Mouse (Mus musculus) kidney, embryonic 15.5 days (tissue): ENCODE data around the gene Ctsh. TPM values are rescaled to one million over a fixed set of nuclear protein-coding genes. Genes with fewer than 3 reads are reported as not detected.
A peak's percentile ranks its signal among the peaks of the same experiment; 100 is the strongest.
"Not testable (repeated sequence)": the region's sequence is repeated elsewhere in the genome, so short reads cannot be mapped to it uniquely, and the experiment has no call there.

Experiments used
- ATAC-seq: fragments of 200-750 bp; cut with Nextera tagmentation; replicated peaks from 2 replicates; pipeline ENCODE4 v1.8.0; 2017; ENCODE audit warnings: moderate TSS enrichment; ENCODE audit not compliant: low FRiP score
- H3K27ac ChIP-seq: fragments of 300-500 bp; sonication (generic); 2 replicates; pipeline ENCODE4 v1.5.1; 2015; ENCODE audit warnings: mild to moderate bottlenecking, inconsistent platforms
- H3K27me3 ChIP-seq: fragments of 300-500 bp; sonication (generic); 2 replicates; pipeline ENCODE4 v1.6.1; 2015; ENCODE audit warnings: inconsistent platforms
- H3K36me3 ChIP-seq: fragments of 300-500 bp; sonication (generic); 2 replicates; pipeline ENCODE4 v1.6.1; 2015; ENCODE audit warnings: inconsistent platforms
- H3K4me1 ChIP-seq: fragments of 300-500 bp; sonication (generic); 2 replicates; pipeline ENCODE4 v1.6.1; 2015; ENCODE audit warnings: inconsistent platforms
- H3K4me2 ChIP-seq: fragments of 300-500 bp; sonication (generic); 2 replicates; pipeline ENCODE4 v1.6.1; 2015; ENCODE audit warnings: moderate library complexity, mild to moderate bottlenecking, inconsistent platforms
- H3K4me3 ChIP-seq: fragments of 300-500 bp; sonication (generic); replicated peaks from 2 replicates; pipeline ENCODE4 v1.5.1; 2015; ENCODE audit warnings: mild to moderate bottlenecking, inconsistent platforms
- H3K9ac ChIP-seq: fragments of 300-500 bp; sonication (generic); 2 replicates; pipeline ENCODE4 v1.6.1; 2015; ENCODE audit warnings: mild to moderate bottlenecking, inconsistent platforms
- H3K9me3 ChIP-seq: fragments of 300-500 bp; sonication (generic); replicated peaks from 2 replicates; pipeline ENCODE4 v1.6.1; 2016; ENCODE audit warnings: inconsistent platforms
- WGBS: fragments of 180-500 bp; shearing (Covaris S2); methylation state at CpG from one replicate; pipeline ENCODE4 v1.1.7; 2015; ENCODE audit warnings: mixed read lengths; 5-methylcytosine and 5-hydroxymethylcytosine counted together
- polyA plus RNA-seq: library from polyadenylated mRNA; unstranded; fragments of >200 nt; fragmentation: Nextera tagmentation; extraction: Ambion mirVana; gene quantifications from 2 replicates; pipeline ENCODE4 v1.2.1, GENCODE M21; 2015

Ctsh gene
- polyA plus RNA-seq, 1 experiment from 2014 or later: 98.2 TPM

- H3K9me3 ChIP-seq: no peaks in the 10 kb centered on the region
- no peak overlapping the region for H3K4me3 ChIP-seq
- H3K4me2 ChIP-seq: no peak overlapping the region
- no peak for ATAC-seq
- no peaks in the 10 kb centered on the region for H3K27me3 ChIP-seq
- H3K9ac ChIP-seq: no peak overlapping the region
- H3K4me1 ChIP-seq: no peaks in the 10 kb centered on the region
- no peaks in the 10 kb centered on the region for H3K36me3 ChIP-seq
- H3K27ac ChIP-seq: no peak overlapping the region
- 75% methylated on average over 4 of the region's 4 CpGs for WGBS
Observed at GRCm38 (mm10) chr9:90036313-90036712, 17.6 kb upstream of the Ctsh start.

- no peaks in the 10 kb centered on the region for H3K27me3 ChIP-seq
- H3K9ac ChIP-seq: no peak overlapping the region
- H3K9me3 ChIP-seq: no peaks in the 10 kb centered on the region
- no peaks in the 10 kb centered on the region for H3K36me3 ChIP-seq
- 73% methylated on average over 4 of the region's 4 CpGs for WGBS
- H3K27ac ChIP-seq: no peak overlapping the region
- no peak for ATAC-seq
- H3K4me1 ChIP-seq: no peaks in the 10 kb centered on the region
- H3K4me2 ChIP-seq: no peak overlapping the region
- H3K4me3 ChIP-seq: no peak overlapping the region
Observed at GRCm38 (mm10) chr9:90038535-90038934, 15.4 kb upstream of the Ctsh start.

GRCm38 (mm10) chr9:90040916-90041315, 13.0 kb upstream of the Ctsh start:
- Histone ChIP-seq H3K9ac (no peak overlapping the region), H3K4me1 (no peaks in the 10 kb centered on the region), H3K4me2 (no peak overlapping the region), H3K27me3 (no peaks in the 10 kb centered on the region), H3K27ac (no peak overlapping the region), H3K9me3 (0 out of 2 replicates have a peak, but pooled peaks cover 4% of the 10 kb centered on the region), H3K4me3 (no peak overlapping the region), H3K36me3 (no peaks in the 10 kb centered on the region)
- WGBS: 91% methylated on average over 2 of the region's 2 CpGs
- ATAC-seq: no peak

GRCm38 (mm10) chr9:90041556-90041955, 12.4 kb upstream of the Ctsh start:
- Histone ChIP-seq H3K4me1 (no peaks in the 10 kb centered on the region), H3K4me3 (no peak overlapping the region), H3K27me3 (no peaks in the 10 kb centered on the region), H3K9ac (no peak overlapping the region), H3K36me3 (no peaks in the 10 kb centered on the region), H3K27ac (no peak overlapping the region), H3K4me2 (no peak overlapping the region), H3K9me3 (0 out of 2 replicates have a peak, but pooled peaks cover 10% of the 10 kb centered on the region)
- 92% methylated on average over 3 of the region's 3 CpGs for WGBS
- ATAC-seq: no peak

GRCm38 (mm10) chr9:90042906-90043305, 11.0 kb upstream of the Ctsh start:
- not testable (repeated sequence) for ATAC-seq, H3K27ac ChIP-seq, H3K36me3 ChIP-seq, H3K9ac ChIP-seq, H3K27me3 ChIP-seq, H3K4me1 ChIP-seq, H3K4me3 ChIP-seq, H3K4me2 ChIP-seq
- 0 out of 2 replicates have a peak, but pooled peaks cover 10% of the 10 kb centered on the region for H3K9me3 ChIP-seq
- WGBS: 91% methylated on average over 8 of the region's 8 CpGs

GRCm38 (mm10) chr9:90045191-90045590, 8.8 kb upstream of the Ctsh start:
- no peak overlapping the region for H3K27ac ChIP-seq
- 91% methylated on average over 7 of the region's 7 CpGs for WGBS
- H3K9me3 ChIP-seq: 0 out of 2 replicates have a peak, but pooled peaks cover 10% of the 10 kb centered on the region
- no peak overlapping the region for H3K4me2 ChIP-seq
- H3K27me3 ChIP-seq: no peaks in the 10 kb centered on the region
- H3K9ac ChIP-seq: no peak overlapping the region
- no peaks in the 10 kb centered on the region for H3K36me3 ChIP-seq
- no peak for ATAC-seq
- H3K4me3 ChIP-seq: no peak overlapping the region
- H3K4me1 ChIP-seq: no peaks in the 10 kb centered on the region

- H3K9ac ChIP-seq: no peak overlapping the region
- no peak overlapping the region for H3K4me2 ChIP-seq
- H3K36me3 ChIP-seq: no peaks in the 10 kb centered on the region
- 38% methylated on average over 5 of the region's 5 CpGs for WGBS
- no peaks in the 10 kb centered on the region for H3K27me3 ChIP-seq
- 0 out of 2 replicates have a peak, but pooled peaks cover 10% of the 10 kb centered on the region for H3K9me3 ChIP-seq
- H3K4me1 ChIP-seq: no peaks in the 10 kb centered on the region
- no peak overlapping the region for H3K4me3 ChIP-seq
- ATAC-seq: 0 out of 2 replicates have a peak, but pooled peaks have one; percentile 46
- peak overlapping the region; percentile 60 for H3K27ac ChIP-seq
Observed at GRCm38 (mm10) chr9:90047937-90048627, 5.9 kb upstream of the Ctsh start.

GRCm38 (mm10) chr9:90054371-90055145, 606 bp downstream of the Ctsh start:
- Histone ChIP-seq H3K36me3 (no peaks in the 10 kb centered on the region), H3K4me1 (peaks cover 7% of the 10 kb centered on the region; the same call in 1 of the 2 replicates), H3K9me3 (no peaks in the 10 kb centered on the region), H3K9ac (peak overlapping the region; percentile 59), H3K27ac (peak overlapping the region; percentile 72), H3K4me2 (peak overlapping the region; percentile 90), H3K27me3 (no peaks in the 10 kb centered on the region), H3K4me3 (peak overlapping the region; percentile 54)
- under 1% methylated on average over 37 of the region's 37 CpGs for WGBS
- ATAC-seq: peak; percentile 95

- H3K36me3 ChIP-seq: no peaks in the 10 kb centered on the region
- H3K9me3 ChIP-seq: no peaks in the 10 kb centered on the region
- WGBS: 49% methylated on average over 5 of the region's 5 CpGs
- H3K27ac ChIP-seq: no peak overlapping the region
- H3K27me3 ChIP-seq: no peaks in the 10 kb centered on the region
- peaks cover 7% of the 10 kb centered on the region; the same call in 1 of the 2 replicates for H3K4me1 ChIP-seq
- ATAC-seq: no peak
- peak overlapping the region; percentile 54 for H3K4me3 ChIP-seq
- H3K9ac ChIP-seq: no peak overlapping the region
- H3K4me2 ChIP-seq: peak overlapping the region; percentile 90
Observed at GRCm38 (mm10) chr9:90055409-90055808, 1.5 kb downstream of the Ctsh start.

GRCm38 (mm10) chr9:90055911-90056310, 2.0 kb downstream of the Ctsh start:
- Histone ChIP-seq H3K27ac (no peak overlapping the region), H3K4me1 (peaks cover 7% of the 10 kb centered on the region; the same call in 1 of the 2 replicates), H3K27me3 (no peaks in the 10 kb centered on the region), H3K9me3 (no peaks in the 10 kb centered on the region), H3K36me3 (no peaks in the 10 kb centered on the region), H3K4me3 (no peak overlapping the region), H3K9ac (no peak overlapping the region), H3K4me2 (peak overlapping the region; percentile 90)
- ATAC-seq: no peak
- WGBS: 63% methylated on average over 3 of the region's 3 CpGs

GRCm38 (mm10) chr9:90056716-90057115, 2.8 kb downstream of the Ctsh start:
- H3K4me1 ChIP-seq: peaks cover 7% of the 10 kb centered on the region; the same call in 1 of the 2 replicates
- no peaks in the 10 kb centered on the region for H3K27me3 ChIP-seq

More at GRCm38 (mm10) chr9:90056716-90057115, 2.8 kb downstream of the Ctsh start:
- 96% methylated on average over 2 of the region's 2 CpGs for WGBS
- H3K9ac ChIP-seq: no peak overlapping the region
- no peak for ATAC-seq
- H3K9me3 ChIP-seq: no peaks in the 10 kb centered on the region
- no peak overlapping the region for H3K4me3 ChIP-seq
- no peak overlapping the region for H3K4me2 ChIP-seq
- no peaks in the 10 kb centered on the region for H3K36me3 ChIP-seq
- H3K27ac ChIP-seq: no peak overlapping the region
